Mouse (Mus musculus): ENCODE measurements around the gene Mras. TPM values are rescaled to one million over a fixed set of nuclear protein-coding genes. Genes with fewer than 3 reads are reported as not detected.

Gene Mras
- polyA plus RNA-seq, 1 experiment from 2014 or later = 10.2 TPM

- peak; percentile 36; the same call in 1 of the 2 replicates for ATAC-seq (ENCODE audit: low FRiP score, low TSS enrichment)
These were observed 79.6 kb downstream of the Mras start for GRCm38 (mm10) chr9:99357561-99357920.

GRCm38 (mm10) chr9:99355971-99356370 lies 81.2 kb downstream of the Mras start:
- ATAC-seq (ENCODE audit: low FRiP score, low TSS enrichment) (no peak), DNase-seq (ENCODE audit: low spot score) (no peak)
- Histone ChIP-seq H3K36me3 (ENCODE audit: control insufficient read depth, insufficient read depth, low read length) (no peaks in the 10 kb centered on the region), H3K27ac (replicated peaks) (no peak overlapping the region), H3K9ac (ENCODE audit: low read length) (no peak overlapping the region), H3K9me3 (ENCODE audit: control insufficient read depth, low read length) (no peaks in the 10 kb centered on the region), H3K4me3 (ENCODE audit: low read depth, low read length) (no peak overlapping the region), H3K4me2 (replicated peaks; ENCODE audit: low read depth) (no peak overlapping the region), H3K27me3 (ENCODE audit: control insufficient read depth, insufficient read depth, low read length) (peaks cover 8% of the 10 kb centered on the region; the same call in 1 of the 2 replicates), H3K4me1 (replicated peaks; ENCODE audit: control insufficient read depth, insufficient read depth) (no peaks in the 10 kb centered on the region)
- TF ChIP-seq EP300 (optimal IDR thresholded peaks at IDR 0.05) (no peak), CTCF (IDR thresholded peaks at IDR 0.05; ENCODE audit: low read depth) (no peak)
- 52% methylated on average over 5 of the region's 5 CpGs for WGBS

More at GRCm38 (mm10) chr9:99357561-99357920, 79.6 kb downstream of the Mras start:
- no peak overlapping the region for H3K27ac ChIP-seq (replicated peaks)
- H3K27me3 ChIP-seq (ENCODE audit: control insufficient read depth, insufficient read depth, low read length) = peaks cover 8% of the 10 kb centered on the region; the same call in 1 of the 2 replicates
- H3K9me3 ChIP-seq (ENCODE audit: control insufficient read depth, low read length) = no peaks in the 10 kb centered on the region
- no peak for TF ChIP-seq EP300 (optimal IDR thresholded peaks at IDR 0.05)
- TF ChIP-seq CTCF (IDR thresholded peaks at IDR 0.05; ENCODE audit: low read depth) = no peak
- WGBS = 6% methylated on average over 19 of the region's 19 CpGs
- peak overlapping the region; percentile 40 for H3K4me3 ChIP-seq (ENCODE audit: low read depth, low read length)
- peak overlapping the region; percentile 50 for H3K9ac ChIP-seq (ENCODE audit: low read length)
- H3K4me2 ChIP-seq (replicated peaks; ENCODE audit: low read depth) = peak overlapping the region; percentile 65
- no peaks in the 10 kb centered on the region for H3K36me3 ChIP-seq (ENCODE audit: control insufficient read depth, insufficient read depth, low read length)
- DNase-seq (ENCODE audit: low spot score) = no peak
- no peaks in the 10 kb centered on the region for H3K4me1 ChIP-seq (replicated peaks; ENCODE audit: control insufficient read depth, insufficient read depth)

GRCm38 (mm10) chr9:99354796-99355195 lies 82.4 kb downstream of the Mras start:
- Histone ChIP-seq H3K36me3 (ENCODE audit: control insufficient read depth, insufficient read depth, low read length) (no peaks in the 10 kb centered on the region), H3K4me3 (ENCODE audit: low read depth, low read length) (no peak overlapping the region), H3K9me3 (ENCODE audit: control insufficient read depth, low read length) (no peaks in the 10 kb centered on the region), H3K27ac (replicated peaks) (no peak overlapping the region), H3K4me1 (replicated peaks; ENCODE audit: control insufficient read depth, insufficient read depth) (no peaks in the 10 kb centered on the region), H3K9ac (ENCODE audit: low read length) (no peak overlapping the region), H3K27me3 (ENCODE audit: control insufficient read depth, insufficient read depth, low read length) (peaks cover 8% of the 10 kb centered on the region; the same call in 1 of the 2 replicates), H3K4me2 (replicated peaks; ENCODE audit: low read depth) (no peak overlapping the region)
- ATAC-seq (ENCODE audit: low FRiP score, low TSS enrichment) (no peak), DNase-seq (ENCODE audit: low spot score) (no peak)
- WGBS = 56% methylated on average over 5 of the region's 5 CpGs
- TF ChIP-seq CTCF (IDR thresholded peaks at IDR 0.05; ENCODE audit: low read depth) = no peak
- TF ChIP-seq EP300 (optimal IDR thresholded peaks at IDR 0.05) = no peak

- DNase-seq (ENCODE audit: low spot score) (no peak), ATAC-seq (ENCODE audit: low FRiP score, low TSS enrichment) (peak; percentile 33; the same call in 1 of the 2 replicates)
- no peak overlapping the region for H3K27ac ChIP-seq (replicated peaks)
- H3K9me3 ChIP-seq (ENCODE audit: control insufficient read depth, low read length) = no peaks in the 10 kb centered on the region
- no peaks in the 10 kb centered on the region for H3K36me3 ChIP-seq (ENCODE audit: control insufficient read depth, insufficient read depth, low read length)
- no peak overlapping the region for H3K4me3 ChIP-seq (ENCODE audit: low read depth, low read length)
- H3K27me3 ChIP-seq (ENCODE audit: control insufficient read depth, insufficient read depth, low read length) = peaks cover 6% of the 10 kb centered on the region; the same call in 1 of the 2 replicates
- WGBS = 57% methylated on average over 6 of the region's 6 CpGs
- no peak for TF ChIP-seq EP300 (optimal IDR thresholded peaks at IDR 0.05)
- TF ChIP-seq CTCF (IDR thresholded peaks at IDR 0.05; ENCODE audit: low read depth) = no peak
- H3K4me2 ChIP-seq (replicated peaks; ENCODE audit: low read depth) = no peak overlapping the region
- H3K4me1 ChIP-seq (replicated peaks; ENCODE audit: control insufficient read depth, insufficient read depth) = no peaks in the 10 kb centered on the region
- H3K9ac ChIP-seq (ENCODE audit: low read length) = no peak overlapping the region
These were observed 83.8 kb downstream of the Mras start for GRCm38 (mm10) chr9:99353390-99353789.

- H3K4me3 ChIP-seq (ENCODE audit: low read depth, low read length) = no peak overlapping the region
- ATAC-seq (ENCODE audit: low FRiP score, low TSS enrichment) = peak; percentile 67
- no peaks in the 10 kb centered on the region for H3K36me3 ChIP-seq (ENCODE audit: control insufficient read depth, insufficient read depth, low read length)
- H3K4me2 ChIP-seq (replicated peaks; ENCODE audit: low read depth) = no peak overlapping the region
- DNase-seq (ENCODE audit: low spot score) = no peak
- H3K27ac ChIP-seq (replicated peaks) = no peak overlapping the region
- no peak overlapping the region for H3K9ac ChIP-seq (ENCODE audit: low read length)
- WGBS = 61% methylated on average over 4 of the region's 4 CpGs
- peaks cover 6% of the 10 kb centered on the region; the same call in 1 of the 2 replicates for H3K27me3 ChIP-seq (ENCODE audit: control insufficient read depth, insufficient read depth, low read length)
- TF ChIP-seq CTCF (IDR thresholded peaks at IDR 0.05; ENCODE audit: low read depth) (no peak), EP300 (optimal IDR thresholded peaks at IDR 0.05) (no peak)
- H3K9me3 ChIP-seq (ENCODE audit: control insufficient read depth, low read length) = no peaks in the 10 kb centered on the region
- H3K4me1 ChIP-seq (replicated peaks; ENCODE audit: control insufficient read depth, insufficient read depth) = no peaks in the 10 kb centered on the region
These were observed 84.2 kb downstream of the Mras start for GRCm38 (mm10) chr9:99352964-99353363.

GRCm38 (mm10) chr9:99345351-99345792 lies 91.8 kb downstream of the Mras start:
- 38% methylated on average over 4 of the region's 4 CpGs for WGBS
- no peaks in the 10 kb centered on the region for H3K9me3 ChIP-seq (ENCODE audit: control insufficient read depth, low read length)
- no peak for ATAC-seq (ENCODE audit: low FRiP score, low TSS enrichment)

More at GRCm38 (mm10) chr9:99345351-99345792, 91.8 kb downstream of the Mras start:
- H3K4me2 ChIP-seq (replicated peaks; ENCODE audit: low read depth) = no peak overlapping the region
- no peak overlapping the region for H3K27ac ChIP-seq (replicated peaks)
- no peak overlapping the region for H3K9ac ChIP-seq (ENCODE audit: low read length)
- no peaks in the 10 kb centered on the region for H3K4me1 ChIP-seq (replicated peaks; ENCODE audit: control insufficient read depth, insufficient read depth)
- TF ChIP-seq EP300 (optimal IDR thresholded peaks at IDR 0.05) = no peak
- no peak for TF ChIP-seq CTCF (IDR thresholded peaks at IDR 0.05; ENCODE audit: low read depth)
- no peak overlapping the region for H3K4me3 ChIP-seq (ENCODE audit: low read depth, low read length)
- H3K36me3 ChIP-seq (ENCODE audit: control insufficient read depth, insufficient read depth, low read length) = no peaks in the 10 kb centered on the region
- DNase-seq (ENCODE audit: low spot score) = no peak
- H3K27me3 ChIP-seq (ENCODE audit: control insufficient read depth, insufficient read depth, low read length) = no peaks in the 10 kb centered on the region
